Mouse (Mus musculus): ENCODE measurements around the gene Cd82. TPM values are rescaled to one million over a fixed set of nuclear protein-coding genes. Genes with fewer than 3 reads are reported as not detected.

Cd82 gene
- polyA plus RNA-seq, 1 experiment from 2014 or later = 13.2 TPM

DNA sequence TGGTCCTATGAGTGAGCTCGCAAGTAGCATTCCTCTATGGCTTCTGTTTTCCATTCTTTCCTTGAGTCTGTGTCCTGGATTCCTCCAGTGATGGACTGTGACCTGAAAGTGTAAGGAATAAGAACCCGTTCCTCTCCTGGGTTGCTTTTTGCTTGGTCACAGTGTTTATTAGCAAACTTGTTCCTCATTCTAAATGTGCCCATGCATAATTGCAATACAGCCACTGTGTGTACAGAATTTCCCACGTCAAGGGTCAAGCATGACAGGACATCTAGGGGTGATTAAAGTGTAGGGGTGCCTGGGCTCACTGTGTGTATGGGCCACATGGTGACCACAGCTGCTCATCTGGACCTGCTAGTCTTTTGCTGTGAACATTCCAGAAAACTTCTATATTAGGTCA lies 28.0 kb downstream of the Cd82 start:
- peaks cover 21% of the 10 kb centered on the region for H3K4me1 ChIP-seq

DNA sequence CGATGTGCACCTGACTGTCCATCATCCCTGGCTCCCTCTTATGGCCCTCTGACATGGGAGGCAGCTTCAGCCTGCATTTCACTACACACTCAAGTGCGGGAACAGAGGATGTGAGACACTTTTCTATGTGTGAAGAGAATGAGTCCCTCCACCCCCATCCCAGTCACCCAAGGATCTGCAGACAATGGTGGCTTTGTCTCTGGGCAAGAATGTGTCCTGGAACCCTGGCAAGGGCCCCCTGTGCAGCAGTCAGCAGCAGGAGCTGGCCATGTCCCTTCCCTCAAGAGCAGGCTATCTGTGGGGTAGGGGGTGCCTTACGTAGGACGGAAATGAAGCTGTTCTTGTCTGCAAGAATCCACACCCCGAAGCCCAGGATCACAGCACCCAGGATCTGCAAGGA lies 29.4 kb downstream of the Cd82 start:
- 0 out of 2 replicates have a peak, but pooled peaks have one; percentile 12 for ATAC-seq (ENCODE audit: low FRiP score)
- Histone ChIP-seq H3K4me1 (peaks cover 16% of the 10 kb centered on the region), H3K27ac (no peak overlapping the region), H3K36me3 (no peaks in the 10 kb centered on the region), H3K9me3 (replicated peaks) (no peaks in the 10 kb centered on the region), H3K4me2 (replicated peaks) (no peak overlapping the region), H3K9ac (no peak overlapping the region), H3K27me3 (0 out of 2 replicates have a peak, but pooled peaks cover 2% of the 10 kb centered on the region), H3K4me3 (no peak overlapping the region)
- WGBS = 69% methylated on average over 5 of the region's 5 CpGs

More for the DNA sequence above, 28.0 kb downstream of the Cd82 start:
- Histone ChIP-seq H3K4me3 (no peak overlapping the region), H3K27me3 (0 out of 2 replicates have a peak, but pooled peaks cover 1% of the 10 kb centered on the region), H3K9me3 (replicated peaks) (no peaks in the 10 kb centered on the region), H3K27ac (no peak overlapping the region), H3K4me2 (replicated peaks) (no peak overlapping the region), H3K36me3 (no peaks in the 10 kb centered on the region), H3K9ac (no peak overlapping the region)
- ATAC-seq (ENCODE audit: low FRiP score) = no peak
- 91% methylated on average over 3 of the region's 3 CpGs for WGBS

DNA sequence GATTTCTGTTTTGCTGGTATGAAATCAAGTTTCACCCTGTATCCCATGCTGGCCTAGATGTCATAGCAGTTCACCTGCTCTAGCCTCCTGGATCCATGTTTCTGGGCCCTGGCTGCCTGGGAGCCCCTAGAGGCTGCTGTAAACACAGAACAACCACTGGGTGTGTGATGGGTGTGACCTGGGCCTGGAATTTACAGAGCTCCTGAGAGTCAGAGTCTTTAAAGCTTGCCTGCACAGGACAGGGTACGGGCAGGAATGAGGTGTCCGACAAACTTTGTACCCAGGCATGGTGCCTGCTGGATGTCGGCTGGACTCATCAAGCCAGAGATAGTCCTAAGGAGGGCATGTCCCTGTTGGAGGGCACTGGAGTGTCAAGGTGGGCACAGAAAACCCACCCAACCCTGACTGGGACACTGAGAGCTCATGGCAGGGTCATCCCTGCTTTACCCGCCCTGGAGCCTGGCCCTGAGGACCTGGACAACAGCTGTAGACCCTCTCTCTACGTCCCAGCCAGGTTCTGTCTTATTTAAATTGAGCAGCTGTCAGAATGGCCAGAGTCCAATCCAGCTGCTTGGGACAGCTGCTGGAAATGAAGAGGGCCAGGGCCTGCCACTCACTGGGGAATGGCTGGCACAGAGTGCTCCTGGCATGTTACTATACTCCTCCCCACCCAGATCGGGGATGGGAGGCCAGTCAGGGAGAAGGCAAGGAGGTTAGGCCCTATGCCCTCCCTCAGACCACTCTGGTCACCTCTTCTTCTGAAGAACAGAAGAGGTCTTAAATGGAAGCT lies 30.1 kb downstream of the Cd82 start:
- no peak for ATAC-seq (ENCODE audit: low FRiP score)
- H3K4me3 ChIP-seq = no peak overlapping the region
- WGBS = 85% methylated on average over 6 of the region's 6 CpGs

DNA sequence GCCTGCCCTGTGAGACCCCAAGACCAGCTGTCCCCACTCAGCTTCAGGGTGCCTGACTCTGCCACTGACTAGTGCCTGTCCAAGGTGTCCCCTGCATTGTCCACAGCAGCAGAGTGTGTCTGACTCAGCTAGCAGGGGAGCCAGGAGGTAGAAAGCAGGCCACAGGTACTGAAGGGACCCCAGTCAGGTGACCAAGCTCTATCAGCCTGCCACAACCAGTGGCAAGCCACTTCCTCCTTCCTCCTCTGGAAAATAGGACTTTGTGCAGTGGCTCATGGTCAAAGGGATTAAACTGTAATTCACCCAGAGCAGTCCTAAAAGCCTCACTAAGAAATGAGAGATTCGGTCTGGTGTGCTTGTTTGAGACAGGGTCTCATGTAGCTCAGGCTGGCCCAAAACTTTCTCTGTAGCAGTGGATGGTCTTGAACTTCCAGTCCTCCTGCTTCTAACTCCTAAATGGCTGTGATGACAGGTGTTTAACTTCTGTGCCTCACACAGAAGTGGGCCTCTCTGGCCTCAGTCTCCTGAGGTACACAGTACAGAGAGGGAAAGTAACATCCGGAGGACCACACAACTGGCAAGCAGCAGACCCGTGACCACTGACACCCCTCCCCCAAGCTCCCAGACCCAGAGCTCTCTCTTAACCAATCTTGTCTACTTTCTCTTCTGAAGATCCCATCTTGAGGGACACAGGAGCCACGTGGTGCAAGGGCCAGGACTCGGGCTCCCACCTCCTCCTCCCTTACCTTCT lies 31.2 kb downstream of the Cd82 start:
- Histone ChIP-seq H3K4me3 (no peak overlapping the region), H3K9me3 (replicated peaks) (no peaks in the 10 kb centered on the region), H3K36me3 (no peaks in the 10 kb centered on the region), H3K9ac (no peak overlapping the region), H3K27me3 (peaks cover 6% of the 10 kb centered on the region; the same call in 1 of the 2 replicates), H3K27ac (no peak overlapping the region), H3K4me1 (peaks cover 22% of the 10 kb centered on the region), H3K4me2 (replicated peaks) (no peak overlapping the region)
- ATAC-seq (ENCODE audit: low FRiP score) = no peak
- 75% methylated on average over 5 of the region's 5 CpGs for WGBS

More for the DNA sequence above, 30.1 kb downstream of the Cd82 start:
- Histone ChIP-seq H3K9ac (no peak overlapping the region), H3K27ac (no peak overlapping the region), H3K36me3 (no peaks in the 10 kb centered on the region), H3K27me3 (peaks cover 6% of the 10 kb centered on the region; the same call in 1 of the 2 replicates), H3K4me2 (replicated peaks) (no peak overlapping the region), H3K4me1 (peaks cover 18% of the 10 kb centered on the region), H3K9me3 (replicated peaks) (no peaks in the 10 kb centered on the region)

DNA sequence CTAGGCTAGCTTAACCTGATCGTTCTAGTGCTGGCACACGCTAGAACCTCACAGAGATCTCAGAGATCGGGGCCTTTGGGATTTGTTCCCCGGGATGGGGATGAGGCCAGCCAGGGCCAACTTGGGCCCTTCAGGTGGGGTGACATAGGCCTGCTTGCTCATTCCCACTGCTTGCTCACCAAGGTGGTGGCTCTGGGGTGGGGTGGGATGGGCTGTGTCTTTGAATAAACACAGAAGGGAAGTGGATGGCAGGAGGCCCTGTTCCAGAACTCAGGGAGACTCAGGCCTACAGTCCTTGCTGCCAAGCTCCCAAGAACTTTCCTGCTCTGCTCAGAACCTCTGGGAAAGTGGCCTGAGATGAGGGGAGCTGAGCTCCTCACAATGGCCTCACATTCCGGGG lies 31.9 kb downstream of the Cd82 start:
- 85% methylated on average over 5 of the region's 5 CpGs for WGBS
- Histone ChIP-seq H3K9ac (no peak overlapping the region), H3K4me3 (no peak overlapping the region), H3K4me2 (replicated peaks) (no peak overlapping the region), H3K27ac (no peak overlapping the region), H3K27me3 (peaks cover 6% of the 10 kb centered on the region; the same call in 1 of the 2 replicates), H3K9me3 (replicated peaks) (no peaks in the 10 kb centered on the region), H3K4me1 (peaks cover 26% of the 10 kb centered on the region), H3K36me3 (no peaks in the 10 kb centered on the region)
- ATAC-seq (ENCODE audit: low FRiP score) = no peak

DNA sequence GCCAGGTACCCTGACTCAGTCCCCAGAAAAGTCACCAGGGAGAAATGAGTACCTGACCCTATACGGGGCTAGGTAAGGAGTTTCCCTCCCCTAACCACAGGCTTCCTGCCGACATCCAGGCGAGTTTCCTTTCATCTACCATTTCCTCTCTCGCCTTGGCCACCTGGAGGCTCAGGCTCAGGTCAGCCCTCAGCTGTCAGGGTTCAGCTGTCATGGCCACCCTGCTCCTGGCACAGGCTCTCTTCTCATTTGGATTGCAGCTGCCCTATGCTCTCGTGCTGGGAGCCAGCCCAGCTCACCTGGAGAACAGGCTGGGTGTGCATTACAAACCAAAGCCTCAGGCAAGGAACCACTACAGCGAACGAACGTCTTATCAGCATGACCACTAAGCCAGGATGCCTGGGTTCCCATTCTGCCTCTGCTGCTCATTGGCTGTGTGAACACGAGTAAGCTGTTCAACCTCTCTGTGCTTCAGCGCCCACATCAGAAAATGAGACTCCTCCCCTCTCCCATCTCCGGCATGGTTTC lies 34.9 kb downstream of the Cd82 start:
- peaks cover 6% of the 10 kb centered on the region; the same call in 1 of the 2 replicates for H3K27me3 ChIP-seq
- H3K9ac ChIP-seq = no peak overlapping the region
- ATAC-seq (ENCODE audit: low FRiP score) = no peak
- no peak overlapping the region for H3K4me3 ChIP-seq
- no peak overlapping the region for H3K4me2 ChIP-seq (replicated peaks)
- no peaks in the 10 kb centered on the region for H3K9me3 ChIP-seq (replicated peaks)
- no peak overlapping the region for H3K27ac ChIP-seq
- H3K36me3 ChIP-seq = no peaks in the 10 kb centered on the region
- WGBS = 61% methylated on average over 11 of the region's 11 CpGs
- peaks cover 20% of the 10 kb centered on the region for H3K4me1 ChIP-seq

DNA sequence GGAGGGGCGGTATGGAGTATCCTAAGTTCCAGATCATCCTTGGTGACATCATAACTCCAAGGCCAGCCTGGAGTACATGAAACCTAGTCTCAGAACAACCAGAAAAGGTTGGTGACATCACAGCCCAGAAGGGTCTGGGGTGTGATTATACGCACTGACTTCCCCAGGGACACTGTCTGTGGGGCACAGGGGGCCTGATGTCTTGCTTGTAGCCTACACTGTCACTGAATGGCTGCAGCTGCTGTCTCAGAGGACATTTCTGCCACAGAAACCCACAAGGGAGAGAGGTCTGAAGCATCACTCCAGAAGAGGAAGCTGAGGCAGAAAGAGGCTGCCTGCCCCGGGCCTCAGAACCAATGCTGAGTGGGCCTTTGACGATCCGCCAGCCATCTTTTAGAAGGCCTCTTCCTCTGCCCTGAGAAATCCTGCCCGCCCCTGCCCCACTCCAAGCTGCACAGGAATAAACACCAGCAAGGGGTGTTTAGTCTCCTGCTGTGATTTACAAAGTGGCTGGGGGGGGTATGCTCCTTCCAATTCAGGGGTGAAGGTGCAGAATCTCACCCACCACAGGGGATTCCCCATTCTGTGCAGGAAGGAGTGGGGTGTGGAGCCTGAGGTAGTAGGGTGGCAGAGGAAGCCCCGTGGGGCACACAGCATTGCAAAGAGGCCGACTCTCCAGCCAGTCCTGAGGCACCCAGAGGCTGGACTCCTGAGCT lies 35.8 kb downstream of the Cd82 start:
- Histone ChIP-seq H3K27ac (peak overlapping the region; percentile 17; the same call in 1 of the 2 replicates), H3K9me3 (replicated peaks) (no peaks in the 10 kb centered on the region), H3K9ac (no peak overlapping the region), H3K4me1 (peaks cover 16% of the 10 kb centered on the region), H3K4me2 (replicated peaks) (no peak overlapping the region), H3K27me3 (peaks cover 6% of the 10 kb centered on the region; the same call in 1 of the 2 replicates), H3K4me3 (no peak overlapping the region), H3K36me3 (no peaks in the 10 kb centered on the region)
- ATAC-seq (ENCODE audit: low FRiP score) = no peak
- 65% methylated on average over 8 of the region's 8 CpGs for WGBS

DNA sequence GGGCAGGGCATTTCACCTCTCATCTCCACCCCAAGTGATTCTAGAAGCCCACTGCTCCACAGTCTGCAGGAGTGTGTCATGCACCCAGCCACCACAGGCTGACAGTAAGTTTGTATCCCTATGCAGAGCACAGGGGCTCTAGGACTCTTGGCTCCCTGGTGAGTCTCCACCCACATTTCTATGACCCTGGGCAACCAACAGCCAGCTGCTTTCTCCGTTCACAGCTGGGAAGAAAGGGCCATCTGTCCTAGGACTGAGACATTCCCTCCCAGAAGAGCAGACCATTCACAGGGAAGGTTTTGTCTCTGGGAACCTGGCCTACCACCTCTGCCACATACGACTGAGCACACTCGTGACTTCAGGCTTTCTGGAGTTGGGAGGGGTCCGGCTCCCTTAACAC lies 37.1 kb downstream of the Cd82 start:
- no peak for ATAC-seq (ENCODE audit: low FRiP score)

DNA sequence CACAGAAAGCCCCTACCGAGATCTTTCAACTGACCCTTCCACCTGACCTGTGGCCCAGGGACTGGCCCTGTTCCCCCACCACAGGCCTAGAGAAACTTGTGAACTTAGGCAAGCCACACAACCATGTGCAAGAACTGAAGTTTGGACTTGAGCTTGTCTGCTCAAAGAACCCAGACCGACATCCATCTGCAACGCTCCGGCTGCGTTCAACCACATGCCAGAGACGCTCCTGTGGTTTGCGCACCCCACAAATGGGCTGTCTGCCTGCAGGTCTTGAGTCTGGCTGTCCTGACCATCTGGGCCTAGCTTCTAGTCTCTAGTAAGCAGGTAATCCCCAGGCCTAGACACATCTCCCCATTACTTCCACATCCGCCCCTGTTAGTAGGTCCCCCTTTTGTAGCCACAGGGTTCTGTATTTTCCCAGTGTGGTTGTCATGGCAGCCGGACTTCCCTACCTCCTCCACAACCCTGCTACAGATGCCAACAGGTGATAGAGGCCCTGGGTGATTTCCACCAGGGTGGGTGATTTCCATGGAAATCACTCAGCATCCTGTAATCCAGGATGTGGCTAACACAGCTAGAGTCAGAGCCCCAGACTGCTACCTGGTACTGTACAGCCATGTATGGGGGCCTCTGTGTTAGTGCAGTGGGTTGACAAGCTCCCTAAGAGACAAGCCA lies 38.5 kb downstream of the Cd82 start:
- H3K4me2 ChIP-seq (replicated peaks) = no peak overlapping the region
- ATAC-seq (ENCODE audit: low FRiP score) = no peak
- H3K27ac ChIP-seq = no peak overlapping the region
- H3K9ac ChIP-seq = no peak overlapping the region
- no peaks in the 10 kb centered on the region for H3K36me3 ChIP-seq
- H3K4me1 ChIP-seq = peaks cover 16% of the 10 kb centered on the region
- 88% methylated on average over 9 of the region's 9 CpGs for WGBS
- no peak overlapping the region for H3K4me3 ChIP-seq
- H3K9me3 ChIP-seq (replicated peaks) = no peaks in the 10 kb centered on the region
- peaks cover 10% of the 10 kb centered on the region for H3K27me3 ChIP-seq

More for the DNA sequence above, 37.1 kb downstream of the Cd82 start:
- no peak overlapping the region for H3K27ac ChIP-seq
- peaks cover 6% of the 10 kb centered on the region; the same call in 1 of the 2 replicates for H3K27me3 ChIP-seq
- H3K4me3 ChIP-seq = no peak overlapping the region
- H3K9me3 ChIP-seq (replicated peaks) = no peaks in the 10 kb centered on the region
- WGBS = 37% methylated on average over 4 of the region's 4 CpGs
- H3K4me2 ChIP-seq (replicated peaks) = no peak overlapping the region
- no peaks in the 10 kb centered on the region for H3K36me3 ChIP-seq
- H3K9ac ChIP-seq = no peak overlapping the region
- H3K4me1 ChIP-seq = peaks cover 16% of the 10 kb centered on the region

DNA sequence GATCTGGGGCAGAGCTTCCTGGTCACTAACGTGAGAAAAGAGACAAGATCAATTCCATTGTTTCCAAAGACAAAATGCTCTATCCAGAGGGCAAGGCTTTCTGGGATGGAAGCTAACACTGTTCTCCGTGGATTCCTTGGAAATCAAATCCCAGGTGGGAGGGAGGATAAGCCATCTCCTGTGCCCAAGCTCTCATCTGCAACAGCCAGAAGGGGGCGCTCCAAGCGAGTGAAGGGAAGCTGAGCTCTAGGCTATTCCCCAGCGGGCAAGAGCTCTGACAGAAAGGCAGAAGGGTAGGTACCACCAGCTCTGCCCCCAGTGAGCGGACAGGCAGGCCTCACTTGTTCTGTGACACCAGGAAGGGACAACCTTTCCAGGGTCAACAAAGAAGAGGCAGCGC lies 41.6 kb downstream of the Cd82 start:
- Histone ChIP-seq H3K36me3 (no peaks in the 10 kb centered on the region), H3K4me1 (peaks cover 6% of the 10 kb centered on the region; the same call in 1 of the 2 replicates), H3K4me2 (replicated peaks) (no peak overlapping the region), H3K27me3 (peaks cover 6% of the 10 kb centered on the region; the same call in 1 of the 2 replicates), H3K4me3 (no peak overlapping the region), H3K27ac (no peak overlapping the region), H3K9ac (no peak overlapping the region), H3K9me3 (replicated peaks) (no peaks in the 10 kb centered on the region)
- ATAC-seq (ENCODE audit: low FRiP score) = no peak
- 25% methylated on average over 7 of the region's 7 CpGs for WGBS

DNA sequence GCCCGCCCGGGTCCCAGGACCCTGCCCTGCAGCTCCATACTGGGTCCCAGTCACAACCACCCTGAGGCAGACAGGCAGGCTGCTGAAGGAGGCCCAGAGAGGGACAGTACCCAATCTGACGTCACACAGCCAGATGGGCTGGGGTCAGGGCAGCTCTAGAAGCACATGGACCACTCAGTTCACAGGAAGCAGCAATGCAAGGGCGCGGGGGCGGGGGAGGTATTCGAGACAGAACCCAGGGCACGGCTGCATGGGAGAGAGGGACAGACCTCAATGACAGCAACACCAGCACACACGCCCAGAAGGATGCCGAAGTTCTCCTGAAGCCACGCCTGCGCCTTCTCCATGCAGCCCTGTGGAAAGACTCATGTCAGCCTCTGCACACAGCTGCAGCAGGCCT lies 43.0 kb downstream of the Cd82 start:
- Histone ChIP-seq H3K27ac (no peak overlapping the region), H3K9ac (no peak overlapping the region), H3K36me3 (no peaks in the 10 kb centered on the region), H3K9me3 (replicated peaks) (no peaks in the 10 kb centered on the region), H3K4me3 (no peak overlapping the region), H3K27me3 (peaks cover 6% of the 10 kb centered on the region; the same call in 1 of the 2 replicates), H3K4me1 (no peaks in the 10 kb centered on the region), H3K4me2 (replicated peaks) (no peak overlapping the region)
- no peak for ATAC-seq (ENCODE audit: low FRiP score)
- 84% methylated on average over 12 of the region's 12 CpGs for WGBS
